Mouse (Mus musculus): ENCODE results near the gene Dhx34. TPM values are rescaled to one million over a fixed set of nuclear protein-coding genes. Genes with fewer than 3 reads are reported as not detected.

Dhx34 gene
- total RNA-seq, 1 experiment, result 8.6 TPM

GRCm38 (mm10) chr7:16263843-16264242 lies 42.0 kb upstream of the Dhx34 start:
- Histone ChIP-seq H3K27ac (ENCODE audit: insufficient read depth, low read depth, low read length, poor library complexity, severe bottlenecking) (no peak overlapping the region), H3K36me3 (ENCODE audit: control insufficient read depth, insufficient read depth, low read length, poor library complexity, severe bottlenecking) (no peaks in the 10 kb centered on the region), H3K4me1 (ENCODE audit: control insufficient read depth in 2 of 2, insufficient read depth in 2 of 2, low read length in 2 of 2, poor library complexity in 1 of 2) (no peaks in the 10 kb centered on the region), H3K9ac (ENCODE audit: insufficient read depth, low read depth, low read length, poor library complexity, severe bottlenecking) (no peak overlapping the region), H3K4me3 (ENCODE audit: insufficient read depth in 1 of 2, low read depth in 1 of 2, low read length in 2 of 2, poor library complexity in 1 of 2, severe bottlenecking in 1 of 2) (no peak overlapping the region), H3K9me3 (ENCODE audit: control insufficient read depth, insufficient read depth, low read depth, low read length) (no peaks in the 10 kb centered on the region)
- no peak for DNase-seq (ENCODE audit: low read depth, low spot score)
- in situ Hi-C loops (cut with MboI; ENCODE audit: low sequenced_read_pairs in 2 of 2, unreplicated experiment in 2 of 2), result loop anchor here in 1 of 2 experiments (25.0 kb wide), 1 partner anchor 302 kb away; the partner anchor contains the start of gene Ehd2
- TF ChIP-seq CHD2 (IDR thresholded peaks at IDR 0.05; ENCODE audit: low read depth, low read length) (no peak), HCFC1 (IDR thresholded peaks at IDR 0.05; ENCODE audit: borderline replicate concordance, insufficient read depth, low read length) (no peak), ZNF384 (IDR thresholded peaks at IDR 0.05; ENCODE audit: low read depth, low read length) (no peak), MAFK (IDR thresholded peaks at IDR 0.05; ENCODE audit: insufficient read depth, low read depth, low read length) (no peak), ZC3H11A (IDR thresholded peaks at IDR 0.05; ENCODE audit: borderline replicate concordance, low read depth, low read length) (no peak)

GRCm38 (mm10) chr7:16263015-16263787 lies 41.4 kb upstream of the Dhx34 start:
- no peak overlapping the region for H3K9ac ChIP-seq (ENCODE audit: insufficient read depth, low read depth, low read length, poor library complexity, severe bottlenecking)
- no peaks in the 10 kb centered on the region for H3K9me3 ChIP-seq (ENCODE audit: control insufficient read depth, insufficient read depth, low read depth, low read length)
- no peaks in the 10 kb centered on the region for H3K4me1 ChIP-seq (ENCODE audit: control insufficient read depth in 2 of 2, insufficient read depth in 2 of 2, low read length in 2 of 2, poor library complexity in 1 of 2)
- TF ChIP-seq ZC3H11A (IDR thresholded peaks at IDR 0.05; ENCODE audit: borderline replicate concordance, low read depth, low read length) (peak; percentile 55; the same call in 1 of the 2 replicates), HCFC1 (IDR thresholded peaks at IDR 0.05; ENCODE audit: borderline replicate concordance, insufficient read depth, low read length) (no peak)
- in situ Hi-C loops (cut with MboI; ENCODE audit: low sequenced_read_pairs in 2 of 2, unreplicated experiment in 2 of 2), result loop anchor here in 1 of 2 experiments (25.0 kb wide), 1 partner anchor 301 kb away; the partner anchor contains the start of gene Ehd2
- H3K27ac ChIP-seq (ENCODE audit: insufficient read depth, low read depth, low read length, poor library complexity, severe bottlenecking), result no peak overlapping the region
- H3K36me3 ChIP-seq (ENCODE audit: control insufficient read depth, insufficient read depth, low read length, poor library complexity, severe bottlenecking), result no peaks in the 10 kb centered on the region
- peak; percentile 81 for DNase-seq (ENCODE audit: low read depth, low spot score)
- no peak overlapping the region for H3K4me3 ChIP-seq (ENCODE audit: insufficient read depth in 1 of 2, low read depth in 1 of 2, low read length in 2 of 2, poor library complexity in 1 of 2, severe bottlenecking in 1 of 2)

DNA sequence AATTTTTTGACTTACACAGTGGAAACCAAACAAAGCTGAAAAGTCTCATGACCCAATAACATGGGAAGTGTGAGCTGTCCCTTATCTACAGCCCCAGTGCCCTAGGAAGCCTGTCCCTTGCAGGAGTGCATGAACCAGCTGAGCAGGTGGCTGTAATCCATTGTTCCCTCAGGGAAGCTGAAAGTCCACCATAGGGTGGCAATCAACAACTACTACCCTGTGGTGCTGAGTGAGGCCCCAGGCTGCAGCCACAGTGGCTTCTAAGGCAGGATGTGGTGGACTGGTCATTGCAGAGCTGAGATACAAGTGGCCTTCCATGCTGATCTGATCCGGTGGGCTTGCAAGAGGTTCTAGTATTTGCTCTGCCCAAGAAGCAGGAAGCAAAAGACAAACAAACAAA lies 39.3 kb upstream of the Dhx34 start:
- TF ChIP-seq HCFC1 (IDR thresholded peaks at IDR 0.05; ENCODE audit: borderline replicate concordance, insufficient read depth, low read length), result no peak
- no peak for DNase-seq (ENCODE audit: low read depth, low spot score)
- Histone ChIP-seq H3K4me1 (ENCODE audit: control insufficient read depth in 2 of 2, insufficient read depth in 2 of 2, low read length in 2 of 2, poor library complexity in 1 of 2) (no peaks in the 10 kb centered on the region), H3K27ac (ENCODE audit: insufficient read depth, low read depth, low read length, poor library complexity, severe bottlenecking) (no peak overlapping the region), H3K36me3 (ENCODE audit: control insufficient read depth, insufficient read depth, low read length, poor library complexity, severe bottlenecking) (no peaks in the 10 kb centered on the region), H3K4me3 (ENCODE audit: insufficient read depth in 1 of 2, low read depth in 1 of 2, low read length in 2 of 2, poor library complexity in 1 of 2, severe bottlenecking in 1 of 2) (no peak overlapping the region), H3K9ac (ENCODE audit: insufficient read depth, low read depth, low read length, poor library complexity, severe bottlenecking) (no peak overlapping the region), H3K9me3 (ENCODE audit: control insufficient read depth, insufficient read depth, low read depth, low read length) (no peaks in the 10 kb centered on the region)
- in situ Hi-C loops (cut with MboI; ENCODE audit: low sequenced_read_pairs in 2 of 2, unreplicated experiment in 2 of 2), result loop anchor here in 1 of 2 experiments (25.0 kb wide), 1 partner anchor 299 kb away; the partner anchor contains the start of gene Ehd2

GRCm38 (mm10) chr7:16259110-16259590 lies 37.3 kb upstream of the Dhx34 start, which contains the start of gene C5ar1:
Gene C5ar1, minus strand, starts transcription at chr7:16259540.
- no peak within 1 kb of the TSS for H3K27ac ChIP-seq (ENCODE audit: insufficient read depth, low read depth, low read length, poor library complexity, severe bottlenecking)
- H3K9me3 ChIP-seq (ENCODE audit: control insufficient read depth, insufficient read depth, low read depth, low read length), result no peaks in the 10 kb centered on the region
- in situ Hi-C loops (cut with MboI; ENCODE audit: low sequenced_read_pairs in 2 of 2, unreplicated experiment in 2 of 2), result loop anchor here in 1 of 2 experiments (25.0 kb wide), 1 partner anchor 297 kb away; the partner anchor contains the start of gene Ehd2
- TF ChIP-seq ZC3H11A (IDR thresholded peaks at IDR 0.05; ENCODE audit: borderline replicate concordance, low read depth, low read length) (no peak), HCFC1 (IDR thresholded peaks at IDR 0.05; ENCODE audit: borderline replicate concordance, insufficient read depth, low read length) (no peak), CHD2 (IDR thresholded peaks at IDR 0.05; ENCODE audit: low read depth, low read length) (no peak), MAFK (IDR thresholded peaks at IDR 0.05; ENCODE audit: insufficient read depth, low read depth, low read length) (no peak), ZNF384 (IDR thresholded peaks at IDR 0.05; ENCODE audit: low read depth, low read length) (no peak)
- no peaks in the 10 kb centered on the region for H3K36me3 ChIP-seq (ENCODE audit: control insufficient read depth, insufficient read depth, low read length, poor library complexity, severe bottlenecking)
- H3K4me3 ChIP-seq (ENCODE audit: insufficient read depth in 1 of 2, low read depth in 1 of 2, low read length in 2 of 2, poor library complexity in 1 of 2, severe bottlenecking in 1 of 2), result no peak within 1 kb of the TSS
- no peaks in the 10 kb centered on the region for H3K4me1 ChIP-seq (ENCODE audit: control insufficient read depth in 2 of 2, insufficient read depth in 2 of 2, low read length in 2 of 2, poor library complexity in 1 of 2)
- DNase-seq (ENCODE audit: low read depth, low spot score), result no peak
- no peak within 1 kb of the TSS for H3K9ac ChIP-seq (ENCODE audit: insufficient read depth, low read depth, low read length, poor library complexity, severe bottlenecking)
